Comparison of ENCODE assay signal across 26 mouse cellular contexts in the genomic region with DNA sequence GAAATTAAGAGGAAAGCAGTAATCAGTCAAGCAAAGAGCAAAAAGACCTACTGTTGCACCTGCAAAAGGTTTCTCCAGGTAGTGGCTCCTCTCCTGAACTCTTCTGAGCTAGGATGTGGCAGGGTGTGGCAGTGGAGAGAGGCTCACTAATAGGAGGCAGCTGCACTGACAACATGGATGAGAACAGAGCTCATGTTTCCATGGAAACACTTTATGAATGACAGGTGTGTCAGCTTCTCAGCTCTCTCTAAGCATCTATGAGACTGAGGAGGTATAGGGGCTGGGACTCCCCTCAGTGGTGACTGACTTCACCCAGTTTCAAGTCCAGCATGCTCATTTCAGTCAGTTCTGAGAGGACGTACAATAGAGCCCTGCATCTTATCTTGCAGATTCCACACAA. TPM values are rescaled to one million over a fixed set of nuclear protein-coding genes. Genes with fewer than 3 reads are reported as not detected.
A peak's percentile ranks its signal among the peaks of the same experiment; 100 is the strongest.
DNase-seq lines count a peak whose midpoint lies in the region; ATAC-seq and TF ChIP-seq lines count a peak whose summit lies in the region.
"Had no signal": no experiment of that assay in that cellular context is flagged by ENCODE, and none has a peak within 500 bp of the region (broad histone marks: within the 10 kb centered on the region; RNA-seq: fewer than 3 reads in every experiment).

No protein-coding gene starts in this region.

- TF ChIP-seq CTCF in heart, adult 2 months (IDR thresholded peaks at IDR 0.05), result no peak
- TF ChIP-seq CTCF in midbrain, postnatal 0 days (IDR thresholded peaks at IDR 0.05), result no peak

- H3K4me2 ChIP-seq in forebrain, embryonic 13.5 days, result no peak overlapping the region
- H3K4me2 ChIP-seq in midbrain, embryonic 14.5 days (ENCODE audit: low read length), result no peak overlapping the region
- H3K4me2 ChIP-seq in midbrain, postnatal 0 days (ENCODE audit: low read depth, low read length, poor library complexity, severe bottlenecking), result no peak overlapping the region
- H3K4me2 ChIP-seq: embryonic facial prominence, embryonic 15.5 days; heart, embryonic 11.5 days; heart, embryonic 15.5 days had no signal

- H3K4me3 ChIP-seq in forebrain, embryonic 13.5 days, result no peak overlapping the region
- no peak overlapping the region for H3K4me3 ChIP-seq in forebrain, embryonic 10.5 days
- no peak overlapping the region for H3K4me3 ChIP-seq in heart, adult 2 months
- H3K4me3 ChIP-seq in midbrain, embryonic 14.5 days (replicated peaks; ENCODE audit: low read depth, low read length), result no peak overlapping the region
- no peak overlapping the region for H3K4me3 ChIP-seq in midbrain, embryonic 10.5 days
- no peak overlapping the region for H3K4me3 ChIP-seq in midbrain, postnatal 0 days (ENCODE audit: low read depth, low read length)
- H3K4me3 ChIP-seq: embryonic facial prominence, embryonic 15.5 days; erythroblast, embryonic 14.5 days; heart, embryonic 15.5 days had no signal

- no peak for TF ChIP-seq EP300 in heart, adult 2 months (IDR thresholded peaks at IDR 0.05; ENCODE audit: insufficient read depth, low read depth, low read length)

- no peaks in the 10 kb centered on the region for H3K36me3 ChIP-seq in forebrain, embryonic 13.5 days (ENCODE audit: poor library complexity, severe bottlenecking)
- H3K36me3 ChIP-seq in forebrain, embryonic 10.5 days (replicated peaks), result no peaks in the 10 kb centered on the region
- H3K36me3 ChIP-seq in heart, adult 2 months (ENCODE audit: control insufficient read depth, insufficient read depth, low read length), result no peaks in the 10 kb centered on the region
- H3K36me3 ChIP-seq in midbrain, embryonic 14.5 days (ENCODE audit: control insufficient read depth, insufficient read depth, low read length), result no peaks in the 10 kb centered on the region
- no peaks in the 10 kb centered on the region for H3K36me3 ChIP-seq in midbrain, embryonic 10.5 days
- no peaks in the 10 kb centered on the region for H3K36me3 ChIP-seq in midbrain, postnatal 0 days (ENCODE audit: insufficient read depth, low read length)
- H3K36me3 ChIP-seq: embryonic facial prominence, embryonic 15.5 days; heart, embryonic 15.5 days had no signal

- DNase-seq in forebrain, embryonic 10.5 days (ENCODE audit: extremely low spot score, low spot score), result no peak
- peak; percentile 14 for DNase-seq in heart, adult 11 months
- no peak for DNase-seq in heart, adult 2 months
- peak; percentile 12 for DNase-seq in midbrain, embryonic 14.5 days
- no peak for DNase-seq in midbrain, embryonic 10.5 days (ENCODE audit: low spot score)
- no peak for DNase-seq in midbrain, postnatal 0 days (ENCODE audit: low spot score)
- DNase-seq: adrenal gland, postnatal 14 days; cerebellum, adult 18-20 months; cerebellum, adult 9-11 months; cerebellum, postnatal 36 days; gastrocnemius, postnatal 36 days; heart, adult 18-20 months; heart, postnatal 14 days; kidney, adult 2 months had no signal

- H3K9me3 ChIP-seq in forebrain, embryonic 13.5 days (replicated peaks), result no peaks in the 10 kb centered on the region
- H3K9me3 ChIP-seq in forebrain, embryonic 10.5 days, result no peaks in the 10 kb centered on the region
- H3K9me3 ChIP-seq in midbrain, embryonic 14.5 days (ENCODE audit: control insufficient read depth, low read length), result no peaks in the 10 kb centered on the region
- no peaks in the 10 kb centered on the region for H3K9me3 ChIP-seq in midbrain, embryonic 10.5 days (replicated peaks)
- H3K9me3 ChIP-seq in midbrain, postnatal 0 days (ENCODE audit: low read length), result no peaks in the 10 kb centered on the region
- H3K9me3 ChIP-seq: embryonic facial prominence, embryonic 15.5 days; heart, embryonic 15.5 days had no signal

- ATAC-seq in forebrain, embryonic 13.5 days, result 0 out of 2 replicates have a peak, but pooled peaks have one; percentile 27
- ATAC-seq in midbrain, embryonic 14.5 days (ENCODE audit: low FRiP score, low TSS enrichment), result no peak
- peak; percentile 66 for ATAC-seq in midbrain, postnatal 0 days (ENCODE audit: low FRiP score)
- ATAC-seq: activated CD4-positive, CD25-positive, alpha-beta regulatory T cell, adult 4 months; intestine, embryonic 16.5 days had no signal

- no peaks in the 10 kb centered on the region for H3K4me1 ChIP-seq in forebrain, embryonic 13.5 days
- H3K4me1 ChIP-seq in forebrain, embryonic 10.5 days, result no peaks in the 10 kb centered on the region
- H3K4me1 ChIP-seq in heart, adult 2 months (ENCODE audit: control insufficient read depth, insufficient read depth, low read length), result no peaks in the 10 kb centered on the region
- no peaks in the 10 kb centered on the region for H3K4me1 ChIP-seq in midbrain, embryonic 14.5 days (ENCODE audit: control insufficient read depth, insufficient read depth, low read length)
- no peaks in the 10 kb centered on the region for H3K4me1 ChIP-seq in midbrain, embryonic 10.5 days
- H3K4me1 ChIP-seq in midbrain, postnatal 0 days (ENCODE audit: insufficient read depth, low read length), result no peaks in the 10 kb centered on the region
- H3K4me1 ChIP-seq: embryonic facial prominence, embryonic 15.5 days; heart, embryonic 15.5 days had no signal

- H3K27ac ChIP-seq in forebrain, embryonic 13.5 days, result no peak overlapping the region
- H3K27ac ChIP-seq in forebrain, embryonic 10.5 days, result no peak overlapping the region
- no peak overlapping the region for H3K27ac ChIP-seq in heart, adult 2 months
- no peak overlapping the region for H3K27ac ChIP-seq in midbrain, embryonic 14.5 days (replicated peaks; ENCODE audit: low read depth, low read length)
- H3K27ac ChIP-seq in midbrain, embryonic 10.5 days (replicated peaks), result no peak overlapping the region
- H3K27ac ChIP-seq in midbrain, postnatal 0 days (ENCODE audit: low read depth, low read length), result no peak overlapping the region
- H3K27ac ChIP-seq: embryonic facial prominence, embryonic 15.5 days; heart, embryonic 15.5 days had no signal

- no peak overlapping the region for H3K9ac ChIP-seq in forebrain, embryonic 13.5 days
- no peak overlapping the region for H3K9ac ChIP-seq in heart, adult 2 months (ENCODE audit: low read depth, low read length)
- H3K9ac ChIP-seq in midbrain, embryonic 14.5 days (replicated peaks; ENCODE audit: low read length), result no peak overlapping the region
- H3K9ac ChIP-seq in midbrain, postnatal 0 days (replicated peaks; ENCODE audit: low read length, poor library complexity, severe bottlenecking), result no peak overlapping the region
- H3K9ac ChIP-seq: embryonic facial prominence, embryonic 15.5 days; heart, embryonic 15.5 days had no signal

- 73% methylated on average over 1 of the region's 1 CpGs for WGBS in forebrain, embryonic 13.5 days
- WGBS in forebrain, embryonic 10.5 days, result 83% methylated on average over 1 of the region's 1 CpGs
- 44% methylated on average over 1 of the region's 1 CpGs for WGBS in heart, adult 2 months
- whole genome bisulfite sequencing in midbrain, embryonic 14.5 days, result 60% methylated on average over 1 of the region's 1 CpGs
- WGBS in midbrain, embryonic 10.5 days, result 82% methylated on average over 1 of the region's 1 CpGs
- WGBS in midbrain, postnatal 0 days, result 49% methylated on average over 1 of the region's 1 CpGs

- TF ChIP-seq POLR2A in heart, adult 2 months (IDR thresholded peaks at IDR 0.05; ENCODE audit: insufficient read depth, low read depth, low read length), result no peak

- intact Hi-C loops in heart, adult 2 months (cut with DNase I), result no loop called here

- no peaks in the 10 kb centered on the region for H3K27me3 ChIP-seq in forebrain, embryonic 13.5 days
- no peaks in the 10 kb centered on the region for H3K27me3 ChIP-seq in forebrain, embryonic 10.5 days (ENCODE audit: poor library complexity, severe bottlenecking)
- H3K27me3 ChIP-seq in heart, adult 2 months (ENCODE audit: control insufficient read depth, insufficient read depth, low read length), result no peaks in the 10 kb centered on the region
- H3K27me3 ChIP-seq in midbrain, embryonic 14.5 days (ENCODE audit: control insufficient read depth, insufficient read depth, low read length), result no peaks in the 10 kb centered on the region
- no peaks in the 10 kb centered on the region for H3K27me3 ChIP-seq in midbrain, embryonic 10.5 days (ENCODE audit: low read depth, poor library complexity, severe bottlenecking)
- no peaks in the 10 kb centered on the region for H3K27me3 ChIP-seq in midbrain, postnatal 0 days (ENCODE audit: insufficient read depth, low read length)
- H3K27me3 ChIP-seq: embryonic facial prominence, embryonic 15.5 days; heart, embryonic 15.5 days had no signal

- H3K79me2 ChIP-seq in heart, adult 2 months (replicated peaks; ENCODE audit: control insufficient read depth, insufficient read depth, low read length), result no peaks in the 10 kb centered on the region

RNA-seq across cellular contexts. Expression of gene Dppa1, which starts 15.8 kb away (rescaled TPM):
- not detected in 2 replicates for polyA plus RNA-seq in forebrain, embryonic 13.5 days (2015; fragmentation: Nextera tagmentation; extraction: Ambion mirVana)
- not detected in 2 replicates for polyA plus RNA-seq in forebrain, embryonic 10.5 days (2016; fragmentation: Nextera tagmentation; extraction: Ambion mirVana)
- total RNA-seq in heart, adult 2 months (2021), result not detected
- not detected in 2 replicates for polyA plus RNA-seq in heart, adult 2 months (2012; rRNA removed)
- not detected in 2 replicates for polyA plus RNA-seq in midbrain, embryonic 14.5 days (2014; fragmentation: Nextera tagmentation; extraction: Ambion mirVana)
- polyA plus RNA-seq in midbrain, embryonic 10.5 days (2016; fragmentation: Nextera tagmentation; extraction: Ambion mirVana), result not detected in 2 replicates
- total RNA-seq in midbrain, postnatal 0 days (2014; rRNA removed), result not detected in 2 replicates
- polyA plus RNA-seq in midbrain, postnatal 0 days (2015; fragmentation: Nextera tagmentation; extraction: Ambion mirVana), result not detected in 2 replicates
- total RNA-seq: adrenal gland, adult 18-20 months; adrenal gland, postnatal 14 days; gastrocnemius, adult 8-10 months; gastrocnemius, postnatal 36 days; heart, adult 18-20 months; heart, postnatal 14 days; hematopoietic stem cell, adult 5-6 weeks; MEL had no signal
- polyA plus RNA-seq: activated CD4-positive, CD25-positive, alpha-beta regulatory T cell, adult 4 months; C2C12; embryonic facial prominence, embryonic 15.5 days; erythroblast, embryonic 14.5 days; heart, embryonic 11.5 days; heart, embryonic 15.5 days; intestine, embryonic 16.5 days; kidney, adult 2 months had no signal

Comparison
In these comparisons a context has a peak if more than half of its experiments do, and no peak if none do; other contexts are left out.
1. DNase-seq: peak in heart, adult 11 months (single experiment) and midbrain, embryonic 14.5 days (single experiment); none in forebrain, embryonic 10.5 days (single experiment), heart, adult 2 months (0 of 2), midbrain, embryonic 10.5 days (single experiment) and midbrain, postnatal 0 days (single experiment).